Mouse (Mus musculus) spleen, adult 2 months (tissue): ENCODE results near the gene Usf1.

Source experiments
- CTCF ChIP-seq: fragments of 200-500 bp; IDR thresholded peaks from 2 replicates; pipeline ENCODE4 v1.5.1; 2011; ENCODE audit warnings: mild to moderate bottlenecking, inconsistent platforms; ENCODE audit not compliant: insufficient read depth, insufficient read length, insufficient replicate concordance; ENCODE audit errors: extremely low read depth
- POLR2A ChIP-seq: fragments of 200-500 bp; IDR thresholded peaks from 2 replicates; pipeline ENCODE4 v1.6.1; 2011; ENCODE audit warnings: low read depth, low read length, inconsistent platforms

- TF ChIP-seq CTCF = no peak
- no peak for TF ChIP-seq POLR2A
These were observed 41.1 kb upstream of the Usf1 start, which contains the start of gene Nectin4 for GRCm38 (mm10) chr1:171369845-171370556.
